Mouse (Mus musculus): ENCODE measurements around the gene Plpp3.
"Not testable (repeated sequence)": the region's sequence is repeated elsewhere in the genome, so short reads cannot be mapped to it uniquely, and the experiment has no call there.

The Plpp3 gene

GRCm38 (mm10) chr4:105257667-105258560 lies 100.8 kb downstream of the Plpp3 start:
- DNase-seq (ENCODE audit: low read depth, low spot score): no peak

GRCm38 (mm10) chr4:105260385-105260784 lies 103.2 kb downstream of the Plpp3 start:
- DNase-seq (ENCODE audit: low read depth, low spot score): no peak

DNA sequence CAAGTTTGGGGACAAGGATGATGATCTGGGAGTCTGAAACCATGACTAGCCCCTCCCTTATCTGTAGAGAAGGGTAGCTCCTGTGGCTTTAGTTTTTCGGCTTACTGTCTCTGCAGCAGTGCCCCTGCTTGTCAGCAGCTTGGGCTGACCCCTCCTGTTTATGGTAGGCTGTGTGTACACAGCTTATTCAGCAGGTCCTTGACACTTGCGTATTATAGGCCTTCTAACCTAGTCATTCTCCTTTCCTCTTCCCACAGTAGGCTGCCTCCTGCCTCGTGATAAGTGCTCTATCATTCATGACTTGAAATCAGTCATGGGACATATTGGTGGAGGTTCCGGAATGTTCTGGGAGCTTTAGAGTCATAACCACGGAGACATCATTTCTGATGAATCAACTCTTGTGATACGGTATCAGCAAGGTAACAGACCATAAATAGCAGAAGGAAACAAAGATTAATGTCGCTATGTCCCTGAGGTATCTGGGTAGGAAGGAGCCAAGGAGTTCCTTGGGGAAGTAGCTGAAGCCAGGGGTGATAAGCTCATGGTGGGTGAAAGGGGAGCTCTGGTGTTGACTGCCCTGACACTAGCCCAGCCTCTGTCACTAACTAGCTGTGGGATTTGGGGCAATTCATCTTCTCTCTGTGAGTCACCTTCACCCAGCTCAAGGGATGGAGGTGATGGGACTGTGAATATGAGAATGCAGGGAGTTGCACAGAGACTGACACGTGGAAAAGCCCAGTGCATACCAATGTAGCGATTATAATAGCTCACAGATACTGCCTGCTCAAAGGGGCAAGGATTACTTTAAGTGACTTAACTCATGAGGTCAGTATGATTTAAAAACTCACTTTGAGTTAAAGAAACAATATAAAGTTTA lies 104.0 kb downstream of the Plpp3 start:
- DNase-seq (ENCODE audit: low read depth, low spot score): no peak

DNA sequence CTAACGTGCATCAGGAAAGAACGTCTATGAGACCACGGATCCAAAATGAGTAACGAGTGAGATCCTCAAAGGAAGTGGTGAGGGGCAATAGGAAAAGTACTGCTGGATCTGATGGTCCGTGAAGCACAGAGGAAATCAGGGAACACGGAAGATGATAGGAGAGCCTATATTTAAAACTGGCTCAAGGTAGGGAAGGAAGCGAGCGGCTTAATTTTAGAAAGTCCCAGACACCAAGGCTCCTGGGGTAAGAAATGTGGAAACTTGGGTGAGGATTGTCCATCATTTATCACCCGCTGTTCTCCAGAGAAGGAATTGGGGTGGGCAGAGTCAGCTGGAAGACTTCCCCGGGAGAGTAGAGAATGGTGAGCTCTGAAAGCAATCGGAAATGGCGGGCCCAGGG lies 105.2 kb downstream of the Plpp3 start:
- no peak for DNase-seq (ENCODE audit: low read depth, low spot score)

GRCm38 (mm10) chr4:105263600-105263999 lies 106.5 kb downstream of the Plpp3 start:
- DNase-seq (ENCODE audit: low read depth, low spot score): no peak

DNA sequence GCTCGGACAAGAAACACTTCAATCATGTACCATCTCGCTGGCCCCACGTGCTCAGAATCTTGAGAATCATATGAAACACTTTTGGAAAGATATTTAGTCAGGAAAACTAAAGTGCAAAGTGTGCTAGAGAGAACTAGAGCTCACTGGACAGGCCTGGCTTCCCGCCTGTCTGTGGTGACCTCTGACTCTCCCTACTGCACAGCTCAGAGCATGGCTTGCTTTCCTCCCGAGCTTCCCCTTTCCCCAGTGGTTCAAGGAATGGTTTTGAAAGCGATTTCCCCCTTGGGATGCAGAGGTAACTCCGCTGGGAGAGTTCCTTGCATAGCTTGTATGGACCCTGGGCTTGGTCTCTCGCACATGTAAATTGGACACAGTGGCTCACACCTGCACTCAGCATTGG lies 107.9 kb downstream of the Plpp3 start:
- no peak for DNase-seq (ENCODE audit: low read depth, low spot score)

- DNase-seq (ENCODE audit: low read depth, low spot score): no peak
Observed at GRCm38 (mm10) chr4:105265678-105266077, 108.5 kb downstream of the Plpp3 start.

GRCm38 (mm10) chr4:105268202-105268730 lies 111.1 kb downstream of the Plpp3 start:
- DNase-seq (ENCODE audit: low read depth, low spot score): no peak

DNA sequence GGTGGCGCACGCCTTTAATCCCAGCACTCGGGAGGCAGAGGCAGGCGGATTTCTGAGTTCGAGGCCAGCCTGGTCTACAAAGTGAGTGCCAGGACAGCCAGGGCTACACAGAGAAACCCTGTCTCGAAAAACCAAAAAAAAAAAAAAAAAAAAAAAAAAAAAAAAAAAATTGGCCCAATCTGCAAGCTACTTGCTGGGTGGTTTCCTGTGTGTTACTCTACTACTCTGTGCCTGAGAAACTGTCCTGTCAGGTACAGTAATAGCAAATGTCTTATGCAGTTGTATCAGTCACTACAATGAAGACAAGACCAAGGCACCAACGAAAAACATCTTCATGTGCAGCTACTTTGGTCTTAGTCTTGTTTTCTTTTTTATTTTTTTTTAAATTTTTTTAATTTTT lies 112.3 kb downstream of the Plpp3 start:
- DNase-seq (ENCODE audit: low read depth, low spot score): not testable (repeated sequence)

DNA sequence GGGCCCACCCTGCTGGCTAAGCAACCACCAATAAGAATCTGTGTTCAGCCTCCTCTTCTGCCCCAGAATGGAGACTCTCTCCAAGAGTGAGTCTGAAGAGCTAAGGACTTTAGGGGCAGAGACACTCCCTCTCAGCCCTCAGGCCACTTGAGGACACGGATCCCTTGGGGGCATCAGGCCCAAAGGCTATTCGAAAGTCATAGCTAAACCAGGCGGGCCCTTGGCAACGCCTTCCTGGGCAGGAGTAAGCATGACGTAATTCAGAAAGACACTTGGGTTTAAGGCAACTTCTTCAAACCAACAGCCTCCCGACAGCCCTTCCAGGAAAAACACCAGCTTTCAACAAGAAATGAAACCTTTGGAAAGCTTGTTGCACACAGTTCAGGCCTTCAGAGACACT lies 114.0 kb downstream of the Plpp3 start:
- DNase-seq (ENCODE audit: low read depth, low spot score): no peak

GRCm38 (mm10) chr4:105273034-105273433 lies 115.9 kb downstream of the Plpp3 start:
- DNase-seq (ENCODE audit: low read depth, low spot score): no peak

DNA sequence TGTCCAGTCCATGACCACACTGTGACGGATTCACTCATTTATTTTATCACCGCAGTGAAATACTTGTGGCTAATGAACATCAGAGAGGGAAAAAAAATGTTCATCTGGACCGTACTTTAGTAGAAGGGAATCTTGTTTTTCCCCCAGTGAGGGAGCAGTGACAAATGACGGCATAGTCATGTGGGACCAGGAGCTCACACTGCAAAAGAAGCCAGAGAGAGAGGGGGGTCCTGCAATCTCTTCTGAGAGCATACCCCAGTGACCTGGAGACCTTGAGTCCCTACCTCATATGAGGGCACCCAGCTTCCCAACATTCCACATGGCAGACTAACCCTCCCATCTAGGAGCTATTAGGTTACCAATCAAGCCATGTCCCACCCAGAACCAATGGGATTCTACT lies 116.3 kb downstream of the Plpp3 start:
- DNase-seq (ENCODE audit: low read depth, low spot score): no peak

DNA sequence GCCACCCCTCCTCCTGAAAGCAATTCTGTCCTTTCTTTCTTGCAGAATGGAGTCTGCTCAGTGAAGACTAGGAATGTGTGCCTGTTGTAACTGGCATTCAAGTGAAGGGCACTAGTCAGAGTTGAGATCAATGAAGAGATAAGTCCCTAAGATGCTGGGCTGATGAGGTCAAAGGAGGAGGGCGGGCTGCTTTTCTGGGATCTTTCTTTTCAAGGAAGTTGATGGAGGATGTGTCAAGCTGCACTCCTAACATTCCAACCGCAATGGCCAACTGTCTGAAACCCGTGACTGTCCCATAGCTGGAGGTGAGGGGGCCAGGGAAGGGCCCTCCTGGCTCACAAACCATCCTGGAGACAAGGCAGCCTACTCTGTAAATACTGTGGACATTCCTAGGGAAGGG lies 118.5 kb downstream of the Plpp3 start:
- no peak for DNase-seq (ENCODE audit: low read depth, low spot score)

- no peak for DNase-seq (ENCODE audit: low read depth, low spot score)
Observed at GRCm38 (mm10) chr4:105276062-105276795, 119.1 kb downstream of the Plpp3 start.

- DNase-seq (ENCODE audit: low read depth, low spot score): no peak
Observed at GRCm38 (mm10) chr4:105278161-105278560, 121.0 kb downstream of the Plpp3 start.

DNA sequence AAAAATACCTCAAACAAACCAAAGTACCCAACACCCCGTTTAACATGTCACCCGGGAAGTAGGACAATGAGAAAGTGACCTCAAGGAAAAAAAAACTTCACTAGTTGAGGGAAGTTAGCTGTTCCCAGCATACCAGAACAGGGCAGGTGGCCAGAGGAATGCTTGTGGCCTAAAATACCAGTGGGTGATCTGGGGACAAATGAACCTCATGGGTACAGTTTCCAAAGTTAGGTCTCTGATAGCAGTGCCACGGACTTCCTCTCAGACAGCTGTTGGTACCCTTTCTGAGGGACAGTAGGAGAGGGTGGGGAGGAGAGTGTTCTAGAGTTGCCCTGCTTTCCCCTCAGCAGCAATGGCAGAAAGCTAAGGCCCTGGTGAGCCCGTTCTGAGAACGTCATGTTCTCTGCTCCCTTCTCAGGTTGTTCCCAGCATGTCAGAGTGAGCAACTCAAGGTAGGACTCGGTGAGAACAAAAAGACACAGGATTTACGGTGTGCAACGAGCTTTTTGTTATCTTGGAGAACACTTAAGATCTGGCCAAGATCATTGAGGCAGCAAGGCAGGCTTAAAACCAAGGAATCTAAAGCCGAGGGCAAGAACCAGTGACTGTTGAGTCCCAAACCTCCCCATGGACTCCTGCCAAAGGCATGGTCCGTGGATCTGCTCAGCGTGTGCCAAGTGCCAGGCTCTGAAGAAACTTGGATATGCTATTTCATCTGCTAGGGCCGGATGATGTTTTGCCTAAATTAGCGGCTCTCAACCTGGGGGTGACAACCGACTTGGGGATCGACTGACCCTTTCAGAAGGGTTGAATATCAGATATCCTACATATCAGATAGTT lies 121.6 kb downstream of the Plpp3 start:
- no peak for DNase-seq (ENCODE audit: low read depth, low spot score)

- no peak for DNase-seq (ENCODE audit: low read depth, low spot score)
Observed at GRCm38 (mm10) chr4:105279806-105280205, 122.7 kb downstream of the Plpp3 start.

DNA sequence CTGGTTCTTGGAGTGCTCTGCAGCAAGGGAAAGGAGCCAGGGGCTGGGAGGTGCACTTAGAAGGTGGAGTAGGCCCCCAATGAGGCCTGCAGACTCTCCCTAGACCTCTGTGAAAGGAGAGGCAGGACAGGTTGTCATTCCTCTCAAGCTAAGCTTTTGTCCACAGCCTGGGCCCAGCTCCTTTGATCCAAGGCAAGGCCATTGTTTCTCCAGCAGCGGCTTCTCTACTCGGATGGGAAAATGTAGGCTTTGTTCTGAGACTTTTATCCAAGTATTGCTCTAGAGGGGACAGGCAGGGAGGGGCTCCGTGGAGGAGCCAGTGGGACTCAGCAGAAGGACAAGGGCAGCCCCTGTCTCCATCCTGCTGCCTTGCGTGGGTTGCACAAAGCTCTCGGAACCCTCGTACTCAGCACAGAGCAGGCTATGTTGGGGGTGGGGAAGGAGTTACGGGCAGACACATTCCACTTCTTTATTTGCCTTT lies 124.6 kb downstream of the Plpp3 start:
- no peak for DNase-seq (ENCODE audit: low read depth, low spot score)

Data from brain, embryonic 18.5 days (tissue).